Mouse (Mus musculus) brain, embryonic 14.5 days (tissue): ENCODE results near the gene Gm28305.

Experiments
- CTCF ChIP-seq: fragments of 200-500 bp; IDR thresholded peaks from 2 replicates; pipeline ENCODE4 v1.5.1; 2012; ENCODE audit warnings: inconsistent platforms, mild to moderate bottlenecking, moderate library complexity, borderline replicate concordance; ENCODE audit not compliant: insufficient read depth, insufficient read length; ENCODE audit errors: extremely low read depth
- POLR2A ChIP-seq: fragments of 200-500 bp; IDR thresholded peaks from 2 replicates; pipeline ENCODE4 v1.6.1; 2012; ENCODE audit warnings: mild to moderate bottlenecking, inconsistent platforms, borderline replicate concordance; ENCODE audit not compliant: poor library complexity, insufficient read depth, insufficient read length, severe bottlenecking; ENCODE audit errors: extremely low read depth

GRCm38 (mm10) chr9:104106930-104107329 lies 66.5 kb downstream of the Gm28305 start:
- no peak for TF ChIP-seq POLR2A
- no peak for TF ChIP-seq CTCF
